Mouse (Mus musculus): ENCODE data around the gene Creb5. TPM values are rescaled to one million over a fixed set of nuclear protein-coding genes. Genes with fewer than 3 reads are reported as not detected.
A peak's percentile ranks its signal among the peaks of the same experiment; 100 is the strongest.

Creb5 gene
- polyA plus RNA-seq, 1 experiment from 2014 or later, result 2.8 TPM

- DNase-seq (peak; percentile 74), ATAC-seq (ENCODE audit: low FRiP score, low TSS enrichment) (peak; percentile 76; the same call in 1 of the 2 replicates)
- H3K9ac ChIP-seq (replicated peaks; ENCODE audit: low read length), result no peak overlapping the region
- H3K9me3 ChIP-seq (ENCODE audit: control insufficient read depth, low read length), result no peaks in the 10 kb centered on the region
- H3K4me1 ChIP-seq (ENCODE audit: control insufficient read depth, insufficient read depth, low read length), result peaks cover 10% of the 10 kb centered on the region
- no peak overlapping the region for H3K4me3 ChIP-seq (replicated peaks; ENCODE audit: low read depth, low read length)
- H3K27me3 ChIP-seq (ENCODE audit: control insufficient read depth, insufficient read depth, low read length), result no peaks in the 10 kb centered on the region
- peak overlapping the region; percentile 38 for H3K27ac ChIP-seq (replicated peaks; ENCODE audit: low read depth, low read length)
- WGBS, result 9% methylated on average over 15 of the region's 15 CpGs
- H3K36me3 ChIP-seq (ENCODE audit: control insufficient read depth, insufficient read depth, low read length), result no peaks in the 10 kb centered on the region
- H3K4me2 ChIP-seq (ENCODE audit: low read length), result peak overlapping the region; percentile 1; the same call in 1 of the 2 replicates
These were observed 337.6 kb downstream of the Creb5 start for GRCm38 (mm10) chr6:53624455-53625276.

- Histone ChIP-seq H3K4me3 (replicated peaks; ENCODE audit: low read depth, low read length) (no peak overlapping the region), H3K27me3 (ENCODE audit: control insufficient read depth, insufficient read depth, low read length) (no peaks in the 10 kb centered on the region), H3K4me2 (ENCODE audit: low read length) (no peak overlapping the region), H3K9ac (replicated peaks; ENCODE audit: low read length) (no peak overlapping the region), H3K27ac (replicated peaks; ENCODE audit: low read depth, low read length) (no peak overlapping the region), H3K9me3 (ENCODE audit: control insufficient read depth, low read length) (no peaks in the 10 kb centered on the region), H3K36me3 (ENCODE audit: control insufficient read depth, insufficient read depth, low read length) (no peaks in the 10 kb centered on the region), H3K4me1 (ENCODE audit: control insufficient read depth, insufficient read depth, low read length) (peaks cover 10% of the 10 kb centered on the region)
- no peak for DNase-seq
- no peak for ATAC-seq (ENCODE audit: low FRiP score, low TSS enrichment)
- 79% methylated on average over 5 of the region's 5 CpGs for WGBS
These were observed 339.0 kb downstream of the Creb5 start for GRCm38 (mm10) chr6:53626044-53626443.

- no peaks in the 10 kb centered on the region for H3K36me3 ChIP-seq (ENCODE audit: control insufficient read depth, insufficient read depth, low read length)
- ATAC-seq (ENCODE audit: low FRiP score, low TSS enrichment) (no peak), DNase-seq (no peak)
- peaks cover 8% of the 10 kb centered on the region for H3K4me1 ChIP-seq (ENCODE audit: control insufficient read depth, insufficient read depth, low read length)
- H3K9me3 ChIP-seq (ENCODE audit: control insufficient read depth, low read length), result no peaks in the 10 kb centered on the region
- H3K27me3 ChIP-seq (ENCODE audit: control insufficient read depth, insufficient read depth, low read length), result no peaks in the 10 kb centered on the region
- no peak overlapping the region for H3K4me3 ChIP-seq (replicated peaks; ENCODE audit: low read depth, low read length)
- no peak overlapping the region for H3K27ac ChIP-seq (replicated peaks; ENCODE audit: low read depth, low read length)
- no peak overlapping the region for H3K9ac ChIP-seq (replicated peaks; ENCODE audit: low read length)
- H3K4me2 ChIP-seq (ENCODE audit: low read length), result no peak overlapping the region
These were observed 341.6 kb downstream of the Creb5 start for GRCm38 (mm10) chr6:53628714-53629113.

GRCm38 (mm10) chr6:53635453-53635852 lies 348.4 kb downstream of the Creb5 start:
- DNase-seq, result no peak
- ATAC-seq (ENCODE audit: low FRiP score, low TSS enrichment), result no peak

GRCm38 (mm10) chr6:53637356-53638351 lies 350.6 kb downstream of the Creb5 start:
- Histone ChIP-seq H3K4me3 (replicated peaks; ENCODE audit: low read depth, low read length) (no peak overlapping the region), H3K4me2 (ENCODE audit: low read length) (no peak overlapping the region), H3K27ac (replicated peaks; ENCODE audit: low read depth, low read length) (no peak overlapping the region), H3K9me3 (ENCODE audit: control insufficient read depth, low read length) (no peaks in the 10 kb centered on the region), H3K27me3 (ENCODE audit: control insufficient read depth, insufficient read depth, low read length) (no peaks in the 10 kb centered on the region), H3K4me1 (ENCODE audit: control insufficient read depth, insufficient read depth, low read length) (0 out of 2 replicates have a peak, but pooled peaks cover 5% of the 10 kb centered on the region), H3K9ac (replicated peaks; ENCODE audit: low read length) (no peak overlapping the region), H3K36me3 (ENCODE audit: control insufficient read depth, insufficient read depth, low read length) (no peaks in the 10 kb centered on the region)
- ATAC-seq (ENCODE audit: low FRiP score, low TSS enrichment) (no peak), DNase-seq (peak; percentile 22)
- WGBS, result 78% methylated on average over 13 of the region's 13 CpGs

More at GRCm38 (mm10) chr6:53635453-53635852, 348.4 kb downstream of the Creb5 start:
- Histone ChIP-seq H3K9ac (replicated peaks; ENCODE audit: low read length) (no peak overlapping the region), H3K4me2 (ENCODE audit: low read length) (no peak overlapping the region), H3K4me3 (replicated peaks; ENCODE audit: low read depth, low read length) (no peak overlapping the region), H3K27ac (replicated peaks; ENCODE audit: low read depth, low read length) (no peak overlapping the region), H3K36me3 (ENCODE audit: control insufficient read depth, insufficient read depth, low read length) (no peaks in the 10 kb centered on the region), H3K27me3 (ENCODE audit: control insufficient read depth, insufficient read depth, low read length) (no peaks in the 10 kb centered on the region), H3K9me3 (ENCODE audit: control insufficient read depth, low read length) (no peaks in the 10 kb centered on the region), H3K4me1 (ENCODE audit: control insufficient read depth, insufficient read depth, low read length) (no peaks in the 10 kb centered on the region)
- WGBS, result 91% methylated on average over 7 of the region's 7 CpGs

GRCm38 (mm10) chr6:53641633-53642605 lies 354.8 kb downstream of the Creb5 start:
- no peak overlapping the region for H3K4me3 ChIP-seq (replicated peaks; ENCODE audit: low read depth, low read length)
- no peaks in the 10 kb centered on the region for H3K27me3 ChIP-seq (ENCODE audit: control insufficient read depth, insufficient read depth, low read length)
- no peak overlapping the region for H3K4me2 ChIP-seq (ENCODE audit: low read length)
- H3K36me3 ChIP-seq (ENCODE audit: control insufficient read depth, insufficient read depth, low read length), result no peaks in the 10 kb centered on the region
- DNase-seq (peak; percentile 20), ATAC-seq (ENCODE audit: low FRiP score, low TSS enrichment) (no peak)
- H3K4me1 ChIP-seq (ENCODE audit: control insufficient read depth, insufficient read depth, low read length), result peaks cover 10% of the 10 kb centered on the region; the same call in 1 of the 2 replicates
- 81% methylated on average over 30 of the region's 30 CpGs for WGBS
- no peak overlapping the region for H3K9ac ChIP-seq (replicated peaks; ENCODE audit: low read length)
- no peaks in the 10 kb centered on the region for H3K9me3 ChIP-seq (ENCODE audit: control insufficient read depth, low read length)
- H3K27ac ChIP-seq (replicated peaks; ENCODE audit: low read depth, low read length), result no peak overlapping the region

GRCm38 (mm10) chr6:53642826-53643356 lies 355.8 kb downstream of the Creb5 start:
- H3K27ac ChIP-seq (replicated peaks; ENCODE audit: low read depth, low read length), result no peak overlapping the region
- H3K4me1 ChIP-seq (ENCODE audit: control insufficient read depth, insufficient read depth, low read length), result peaks cover 10% of the 10 kb centered on the region; the same call in 1 of the 2 replicates
- H3K4me3 ChIP-seq (replicated peaks; ENCODE audit: low read depth, low read length), result no peak overlapping the region
- H3K4me2 ChIP-seq (ENCODE audit: low read length), result no peak overlapping the region
- no peaks in the 10 kb centered on the region for H3K27me3 ChIP-seq (ENCODE audit: control insufficient read depth, insufficient read depth, low read length)
- no peak overlapping the region for H3K9ac ChIP-seq (replicated peaks; ENCODE audit: low read length)
- DNase-seq (no peak), ATAC-seq (ENCODE audit: low FRiP score, low TSS enrichment) (no peak)
- H3K9me3 ChIP-seq (ENCODE audit: control insufficient read depth, low read length), result no peaks in the 10 kb centered on the region
- no peaks in the 10 kb centered on the region for H3K36me3 ChIP-seq (ENCODE audit: control insufficient read depth, insufficient read depth, low read length)
- 85% methylated on average over 7 of the region's 7 CpGs for WGBS
